8 mouse cellular contexts compared by ENCODE assay signal in the genomic region with DNA sequence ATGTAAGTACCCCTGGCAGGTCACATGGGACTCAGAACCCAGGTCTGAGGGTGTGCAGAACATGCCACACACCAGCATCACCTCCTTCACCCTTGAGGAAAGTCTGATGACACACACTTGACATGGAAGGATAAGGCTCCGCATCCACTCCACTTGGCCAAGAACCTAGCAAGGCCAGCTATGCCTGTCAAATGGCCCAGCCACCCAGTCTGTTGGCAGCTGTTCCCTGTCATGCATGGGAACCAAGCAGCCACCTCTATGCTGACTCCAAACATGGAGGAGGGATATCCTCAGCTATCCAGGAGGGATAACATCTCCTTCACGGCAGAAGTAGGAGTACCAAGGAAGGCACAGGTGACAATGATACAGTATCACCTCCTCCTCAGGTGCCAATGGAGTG. TPM values are rescaled to one million over a fixed set of nuclear protein-coding genes. Genes with fewer than 3 reads are reported as not detected.
DNase-seq lines count a peak whose midpoint lies in the region; ATAC-seq lines count a peak whose summit lies in the region.
"Had no signal": no experiment of that assay in that cellular context is flagged by ENCODE, and none has a peak within 500 bp of the region (broad histone marks: within the 10 kb centered on the region; RNA-seq: fewer than 3 reads in every experiment).

No protein-coding gene starts in this region.

- no peaks in the 10 kb centered on the region for H3K36me3 ChIP-seq in liver, embryonic 11.5 days (ENCODE audit: control insufficient read depth, insufficient read depth, low read length)
- no peaks in the 10 kb centered on the region for H3K36me3 ChIP-seq in forebrain, embryonic 14.5 days (ENCODE audit: control insufficient read depth, insufficient read depth, low read length)
- no peaks in the 10 kb centered on the region; the same call in 1 of the 2 replicates for H3K36me3 ChIP-seq in limb, embryonic 13.5 days
- no peaks in the 10 kb centered on the region for H3K36me3 ChIP-seq in neural tube, embryonic 15.5 days

- WGBS in liver, embryonic 11.5 days = 83% methylated on average over 2 of the region's 2 CpGs
- 86% methylated on average over 2 of the region's 2 CpGs for WGBS in forebrain, embryonic 14.5 days
- WGBS in limb, embryonic 13.5 days = 95% methylated on average over 2 of the region's 2 CpGs
- 94% methylated on average over 2 of the region's 2 CpGs for WGBS in neural tube, embryonic 15.5 days

- H3K4me2 ChIP-seq in liver, embryonic 11.5 days = peak overlapping the region; percentile 90
- peak overlapping the region; percentile 83 for H3K4me2 ChIP-seq in forebrain, embryonic 14.5 days (ENCODE audit: low read length)
- H3K4me2 ChIP-seq in limb, embryonic 13.5 days (replicated peaks) = peak overlapping the region; percentile 90
- peak overlapping the region; percentile 89 for H3K4me2 ChIP-seq in neural tube, embryonic 15.5 days

- ATAC-seq in liver, embryonic 11.5 days (replicated peaks; ENCODE audit: low FRiP score) = no peak
- ATAC-seq in forebrain, embryonic 14.5 days = no peak
- no peak for ATAC-seq in limb, embryonic 13.5 days (ENCODE audit: low FRiP score, low read depth)
- ATAC-seq in neural tube, embryonic 15.5 days (ENCODE audit: low FRiP score) = no peak

- peak overlapping the region; percentile 60; the same call in 1 of the 2 replicates for H3K9ac ChIP-seq in liver, embryonic 11.5 days (ENCODE audit: low read depth, low read length)
- H3K9ac ChIP-seq in forebrain, embryonic 14.5 days (ENCODE audit: low read length) = peak overlapping the region; percentile 68; the same call in 1 of the 2 replicates
- no peak overlapping the region; the same call in none of the 2 replicates for H3K9ac ChIP-seq in limb, embryonic 13.5 days
- peak overlapping the region; percentile 64 for H3K9ac ChIP-seq in neural tube, embryonic 15.5 days (replicated peaks)

- peaks cover 6% of the 10 kb centered on the region for H3K4me1 ChIP-seq in liver, embryonic 11.5 days (replicated peaks; ENCODE audit: control insufficient read depth, insufficient read depth, low read length)
- peaks cover 11% of the 10 kb centered on the region for H3K4me1 ChIP-seq in forebrain, embryonic 14.5 days (ENCODE audit: control insufficient read depth, insufficient read depth, low read length)
- H3K4me1 ChIP-seq in limb, embryonic 13.5 days = peaks cover 25% of the 10 kb centered on the region
- H3K4me1 ChIP-seq in neural tube, embryonic 15.5 days = peaks cover 30% of the 10 kb centered on the region

- DNase-seq in liver, embryonic 11.5 days (ENCODE audit: low spot score) = no peak
- DNase-seq in liver = no peak
- DNase-seq in forebrain, embryonic 14.5 days (ENCODE audit: low spot score) = no peak
- DNase-seq in ovary, postnatal 36 days (ENCODE audit: low spot score) = no peak
- no peak for DNase-seq in kidney, postnatal 10 days
- DNase-seq: cerebellum, adult 18-20 months had no signal

- H3K27me3 ChIP-seq in liver, embryonic 11.5 days (replicated peaks; ENCODE audit: control insufficient read depth, insufficient read depth, low read length) = no peaks in the 10 kb centered on the region
- no peaks in the 10 kb centered on the region for H3K27me3 ChIP-seq in forebrain, embryonic 14.5 days (replicated peaks; ENCODE audit: control insufficient read depth, insufficient read depth, low read length)
- no peaks in the 10 kb centered on the region for H3K27me3 ChIP-seq in limb, embryonic 13.5 days
- no peaks in the 10 kb centered on the region for H3K27me3 ChIP-seq in neural tube, embryonic 15.5 days (replicated peaks)

- no peaks in the 10 kb centered on the region for H3K9me3 ChIP-seq in liver, embryonic 11.5 days (ENCODE audit: control insufficient read depth, low read length)
- H3K9me3 ChIP-seq in forebrain, embryonic 14.5 days (replicated peaks; ENCODE audit: control insufficient read depth, low read length) = no peaks in the 10 kb centered on the region
- no peaks in the 10 kb centered on the region for H3K9me3 ChIP-seq in limb, embryonic 13.5 days
- H3K9me3 ChIP-seq in neural tube, embryonic 15.5 days (replicated peaks) = no peaks in the 10 kb centered on the region

- no peak overlapping the region for H3K27ac ChIP-seq in liver, embryonic 11.5 days (ENCODE audit: low read depth, low read length)
- no peak overlapping the region for H3K27ac ChIP-seq in forebrain, embryonic 14.5 days (ENCODE audit: low read depth, low read length)
- H3K27ac ChIP-seq in limb, embryonic 13.5 days = no peak overlapping the region
- no peak overlapping the region for H3K27ac ChIP-seq in neural tube, embryonic 15.5 days (replicated peaks)

- H3K4me3 ChIP-seq in liver, embryonic 11.5 days (ENCODE audit: low read depth, low read length) = peak overlapping the region; percentile 70
- peak overlapping the region; percentile 62 for H3K4me3 ChIP-seq in forebrain, embryonic 14.5 days (ENCODE audit: low read depth, low read length)
- H3K4me3 ChIP-seq in limb, embryonic 13.5 days = peak overlapping the region; percentile 65
- peak overlapping the region; percentile 66 for H3K4me3 ChIP-seq in neural tube, embryonic 15.5 days (replicated peaks)

RNA-seq across cellular contexts. Expression of a gene that starts 1.0 kb away (rescaled TPM):
- polyA plus RNA-seq in liver, embryonic 11.5 days (2014; fragmentation: Nextera tagmentation; extraction: Ambion mirVana) = 11.3 and 13.1 TPM in 2 replicates
- polyA plus RNA-seq in forebrain, embryonic 14.5 days (2014; fragmentation: Nextera tagmentation; extraction: Ambion mirVana) = 23.9 and 30.7 TPM in 2 replicates
- polyA plus RNA-seq in limb, embryonic 13.5 days (2015; fragmentation: Nextera tagmentation; extraction: Ambion mirVana) = 26.7 and 29.9 TPM in 2 replicates
- 44.9 and 45.6 TPM in 2 replicates for polyA plus RNA-seq in neural tube, embryonic 15.5 days (2015; fragmentation: Nextera tagmentation; extraction: Ambion mirVana)

RNA-seq across cellular contexts. Expression of a gene that starts 38.3 kb away (rescaled TPM):
- 13.0 and 16.8 TPM in 2 replicates for polyA plus RNA-seq in liver, embryonic 11.5 days (2014; fragmentation: Nextera tagmentation; extraction: Ambion mirVana)
- 19.3 and 19.6 TPM in 2 replicates for polyA plus RNA-seq in forebrain, embryonic 14.5 days (2014; fragmentation: Nextera tagmentation; extraction: Ambion mirVana)
- polyA plus RNA-seq in limb, embryonic 13.5 days (2015; fragmentation: Nextera tagmentation; extraction: Ambion mirVana) = 29.0 and 30.3 TPM in 2 replicates
- polyA plus RNA-seq in neural tube, embryonic 15.5 days (2015; fragmentation: Nextera tagmentation; extraction: Ambion mirVana) = 33.3 and 35.0 TPM in 2 replicates

RNA-seq across cellular contexts. Expression of a gene that starts 48.7 kb away (rescaled TPM):
- polyA plus RNA-seq in liver, embryonic 11.5 days (2014; fragmentation: Nextera tagmentation; extraction: Ambion mirVana) = 0.87 and 1.1 TPM in 2 replicates
- 84.4 and 87.4 TPM in 2 replicates for polyA plus RNA-seq in forebrain, embryonic 14.5 days (2014; fragmentation: Nextera tagmentation; extraction: Ambion mirVana)
- polyA plus RNA-seq in limb, embryonic 13.5 days (2015; fragmentation: Nextera tagmentation; extraction: Ambion mirVana) = 24.2 and 26.6 TPM in 2 replicates
- 153 and 188 TPM in 2 replicates for polyA plus RNA-seq in neural tube, embryonic 15.5 days (2015; fragmentation: Nextera tagmentation; extraction: Ambion mirVana)

RNA-seq across cellular contexts. Expression of a gene that starts 54.5 kb away (rescaled TPM):
- polyA plus RNA-seq in liver, embryonic 11.5 days (2014; fragmentation: Nextera tagmentation; extraction: Ambion mirVana) = 3.8 and 5.4 TPM in 2 replicates
- 1.7 and 3.2 TPM in 2 replicates for polyA plus RNA-seq in forebrain, embryonic 14.5 days (2014; fragmentation: Nextera tagmentation; extraction: Ambion mirVana)
- 83.3 and 85.0 TPM in 2 replicates for polyA plus RNA-seq in limb, embryonic 13.5 days (2015; fragmentation: Nextera tagmentation; extraction: Ambion mirVana)
- polyA plus RNA-seq in neural tube, embryonic 15.5 days (2015; fragmentation: Nextera tagmentation; extraction: Ambion mirVana) = 7.9 and 8.7 TPM in 2 replicates

Comparison
In these comparisons a context has a peak if more than half of its experiments do, and no peak if none do; other contexts are left out.
1. RNA of a gene that starts 48.7 kb away (polyA plus RNA-seq): 153 to 188 TPM in neural tube, embryonic 15.5 days, 84.4 to 87.4 TPM in forebrain, embryonic 14.5 days and 24.2 to 26.6 TPM in limb, embryonic 13.5 days; 0.87 to 1.1 TPM in liver, embryonic 11.5 days; every median in the first group is over 10 times any median in the second.
2. Peak in every context shown above with its lines, with median percentiles within 50 percentile points of each other: H3K4me2 ChIP-seq and H3K4me3 ChIP-seq.